Mouse (Mus musculus): ENCODE results near the gene Ttll5.

Gene Ttll5

DNA sequence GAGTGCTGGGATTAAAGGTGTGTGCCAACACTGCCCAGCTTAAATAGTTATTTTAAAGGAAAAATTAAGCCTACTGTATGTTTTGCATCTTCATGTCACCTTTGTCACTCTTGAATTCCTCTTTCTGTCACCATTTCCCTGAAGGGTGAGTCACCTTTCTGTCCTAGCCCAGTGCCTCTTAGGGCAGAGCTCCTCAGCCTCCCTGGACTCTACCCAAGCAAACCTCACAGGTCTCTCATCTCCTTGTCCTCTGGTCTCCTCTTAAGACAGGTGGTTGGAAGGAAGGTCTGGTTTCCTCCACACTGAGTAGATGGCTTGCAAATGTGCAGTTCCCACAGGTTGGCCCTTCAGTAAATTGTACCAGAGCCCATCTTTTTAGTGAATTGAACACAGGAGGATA is 143.4 kb downstream of the Ttll5 start:
- no peak for DNase-seq (ENCODE audit: low spot score in 2 of 2)

DNA sequence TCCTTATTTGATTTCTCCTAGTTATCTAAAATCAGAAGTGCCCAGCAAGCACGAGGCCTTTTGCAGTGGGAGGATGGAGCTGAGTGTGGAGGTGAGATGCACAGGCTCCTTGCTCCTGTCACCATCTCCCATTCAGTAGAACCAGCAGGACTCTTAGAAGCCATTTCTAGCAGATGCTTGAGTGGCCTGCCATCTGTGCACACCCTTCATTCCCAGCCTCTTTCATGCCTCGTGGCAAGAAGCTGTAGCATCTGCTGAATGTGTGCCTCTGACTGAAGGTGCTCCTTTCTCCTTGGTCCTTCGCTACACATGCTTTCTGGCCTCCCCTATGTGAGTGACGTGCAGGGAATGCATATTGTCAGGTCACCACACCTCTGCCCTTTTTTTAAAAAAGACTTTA is 143.9 kb downstream of the Ttll5 start:
- DNase-seq (ENCODE audit: low spot score in 2 of 2), result peak in 1 of 2 experiments; percentile 56

DNA sequence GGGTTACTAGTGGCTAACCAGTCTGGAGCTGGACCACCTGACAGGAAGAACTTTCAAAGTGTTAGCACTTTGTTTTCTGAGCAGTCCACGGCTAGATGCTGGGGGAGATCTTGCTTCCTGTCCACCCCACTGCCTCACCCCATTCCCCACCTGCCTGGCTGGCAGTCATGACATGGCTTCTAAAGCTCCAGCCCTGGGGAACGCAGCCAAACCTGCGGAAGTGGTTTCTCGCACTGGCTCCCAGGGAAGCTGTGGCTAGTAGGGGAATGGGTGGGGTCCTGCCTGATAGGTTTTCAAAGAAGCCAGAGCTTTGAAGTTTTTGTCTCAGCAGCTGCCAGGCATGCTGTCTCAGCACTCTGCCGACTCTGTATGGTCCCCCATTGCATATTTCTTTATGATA is 145.1 kb downstream of the Ttll5 start:
- no peak for DNase-seq (ENCODE audit: low spot score in 2 of 2)

- DNase-seq (ENCODE audit: low spot score in 2 of 2), result no peak
These were observed 145.7 kb downstream of the Ttll5 start for GRCm38 (mm10) chr12:85970191-85970590.

GRCm38 (mm10) chr12:85970803-85971202 is 146.3 kb downstream of the Ttll5 start:
- DNase-seq (ENCODE audit: low spot score in 2 of 2), result no peak

DNA sequence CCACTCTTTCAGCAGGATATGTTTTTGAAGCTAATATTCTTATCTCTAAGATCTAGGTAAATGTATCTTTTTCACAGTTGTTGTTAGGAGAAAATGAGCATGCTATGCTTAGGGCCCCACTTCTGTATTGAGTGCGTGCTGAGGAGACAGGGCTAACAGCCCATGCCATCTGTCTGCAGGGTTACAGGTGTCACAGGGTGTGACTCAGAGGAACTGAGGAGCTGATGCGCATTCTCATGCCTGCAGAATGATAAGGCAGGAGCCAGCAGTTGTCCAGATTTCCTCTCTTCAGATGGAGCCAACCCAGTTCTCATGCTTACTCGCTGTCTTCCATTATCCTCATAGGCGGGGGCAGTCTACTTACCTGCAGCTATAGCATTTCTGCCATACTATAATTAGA is 147.2 kb downstream of the Ttll5 start:
- DNase-seq (ENCODE audit: low spot score in 2 of 2), result no peak

GRCm38 (mm10) chr12:85973526-85973925 is 149.1 kb downstream of the Ttll5 start:
- no peak for DNase-seq (ENCODE audit: low spot score in 2 of 2)

- no peak for DNase-seq (ENCODE audit: low spot score in 2 of 2)
These were observed 149.6 kb downstream of the Ttll5 start for GRCm38 (mm10) chr12:85974030-85974429.

DNA sequence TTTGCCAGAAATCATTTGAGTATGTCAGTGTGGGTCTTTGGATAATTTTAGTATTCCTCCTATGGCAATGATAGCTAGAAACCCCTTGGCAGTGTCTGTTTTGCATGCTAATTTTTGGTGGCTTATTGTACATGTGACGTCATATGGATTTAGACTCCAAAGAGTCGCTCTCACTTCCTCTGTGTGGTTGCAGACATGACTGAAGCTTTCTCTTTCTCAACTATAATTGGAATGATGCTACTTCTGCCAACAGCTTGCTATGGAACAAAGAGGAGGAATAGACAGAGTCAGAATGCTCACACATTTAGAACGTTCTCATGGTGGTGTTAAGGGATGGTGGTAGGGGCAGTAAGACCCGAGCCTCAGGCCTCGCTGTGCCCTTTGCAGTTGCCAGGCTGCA is 155.5 kb downstream of the Ttll5 start:
- no peak for DNase-seq (ENCODE audit: low spot score in 2 of 2)

DNA sequence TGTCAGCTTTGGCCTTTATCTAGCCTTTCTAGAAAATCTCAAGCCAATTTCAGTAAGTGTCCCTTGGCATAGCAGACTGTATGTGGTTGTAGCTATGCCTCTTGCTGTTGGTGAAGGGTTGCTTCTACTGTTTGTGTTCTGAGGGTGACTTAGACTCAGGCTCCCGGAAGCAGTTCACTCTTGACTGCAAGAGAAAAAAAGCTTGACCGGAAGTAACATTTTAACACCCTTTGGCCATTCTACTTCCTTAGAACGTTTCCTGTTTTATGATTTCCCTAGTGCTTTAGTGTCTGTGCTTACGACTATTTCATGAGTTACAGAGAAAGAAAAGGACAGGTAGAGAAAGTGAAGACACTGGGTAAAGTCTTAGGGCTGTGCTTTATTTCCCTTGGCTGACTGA is 161.1 kb downstream of the Ttll5 start:
- DNase-seq (ENCODE audit: low spot score in 2 of 2), result no peak

DNA sequence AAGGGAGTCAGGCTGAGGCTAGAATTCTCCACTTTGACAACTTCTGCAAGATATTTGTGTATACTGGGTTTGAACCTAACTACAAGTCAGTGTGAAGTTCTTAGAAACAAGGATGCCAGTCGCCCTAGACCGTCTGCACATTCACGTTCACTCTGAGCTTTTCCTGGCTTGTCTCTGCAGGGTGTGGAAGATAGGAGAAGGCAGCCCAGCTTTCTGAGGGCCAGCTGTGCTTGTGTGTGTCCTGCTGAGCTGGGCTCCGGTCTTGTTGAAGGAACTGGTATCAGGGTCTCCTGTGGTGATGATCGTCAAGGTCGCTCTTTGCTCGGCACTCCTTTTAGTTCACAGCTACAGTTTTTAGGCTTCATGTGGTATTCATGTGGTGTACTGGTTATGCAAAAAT is 161.6 kb downstream of the Ttll5 start:
- no peak for DNase-seq (ENCODE audit: low spot score in 2 of 2)

GRCm38 (mm10) chr12:85986540-85987443 is 162.3 kb downstream of the Ttll5 start:
- DNase-seq (ENCODE audit: low spot score in 2 of 2), result no peak

- no peak for DNase-seq (ENCODE audit: low spot score in 2 of 2)
These were observed 163.0 kb downstream of the Ttll5 start for GRCm38 (mm10) chr12:85987444-85987889.

- DNase-seq (ENCODE audit: low spot score in 2 of 2), result no peak
These were observed 163.7 kb downstream of the Ttll5 start for GRCm38 (mm10) chr12:85988121-85988520.

DNA sequence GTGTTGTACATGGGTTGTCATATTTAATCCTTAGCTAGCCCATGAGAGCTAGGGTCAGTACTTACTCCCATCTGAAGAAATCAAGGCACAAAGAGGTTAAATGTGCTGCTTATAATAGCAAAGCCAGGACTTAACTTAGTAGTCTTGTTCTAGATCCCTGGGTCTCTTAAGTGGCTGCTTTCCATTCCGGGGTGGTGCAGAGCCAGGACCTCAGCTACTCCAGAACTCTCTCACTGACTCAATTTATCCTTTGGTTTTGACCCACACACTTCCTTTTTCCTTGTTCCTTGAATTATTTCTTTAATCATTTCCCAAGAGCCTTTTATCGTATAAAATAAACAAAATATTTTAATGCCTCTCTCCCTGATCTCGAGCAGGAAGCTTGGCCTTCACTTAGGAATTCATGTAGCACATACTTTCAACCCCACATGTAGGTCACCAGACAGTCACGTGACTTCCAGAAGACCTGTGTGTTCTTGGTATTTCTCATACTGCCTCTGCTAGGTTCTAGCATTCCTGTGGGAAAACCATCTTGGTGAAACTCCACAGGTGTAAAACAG is 164.4 kb downstream of the Ttll5 start:
- DNase-seq (ENCODE audit: low spot score in 2 of 2), result no peak

DNA sequence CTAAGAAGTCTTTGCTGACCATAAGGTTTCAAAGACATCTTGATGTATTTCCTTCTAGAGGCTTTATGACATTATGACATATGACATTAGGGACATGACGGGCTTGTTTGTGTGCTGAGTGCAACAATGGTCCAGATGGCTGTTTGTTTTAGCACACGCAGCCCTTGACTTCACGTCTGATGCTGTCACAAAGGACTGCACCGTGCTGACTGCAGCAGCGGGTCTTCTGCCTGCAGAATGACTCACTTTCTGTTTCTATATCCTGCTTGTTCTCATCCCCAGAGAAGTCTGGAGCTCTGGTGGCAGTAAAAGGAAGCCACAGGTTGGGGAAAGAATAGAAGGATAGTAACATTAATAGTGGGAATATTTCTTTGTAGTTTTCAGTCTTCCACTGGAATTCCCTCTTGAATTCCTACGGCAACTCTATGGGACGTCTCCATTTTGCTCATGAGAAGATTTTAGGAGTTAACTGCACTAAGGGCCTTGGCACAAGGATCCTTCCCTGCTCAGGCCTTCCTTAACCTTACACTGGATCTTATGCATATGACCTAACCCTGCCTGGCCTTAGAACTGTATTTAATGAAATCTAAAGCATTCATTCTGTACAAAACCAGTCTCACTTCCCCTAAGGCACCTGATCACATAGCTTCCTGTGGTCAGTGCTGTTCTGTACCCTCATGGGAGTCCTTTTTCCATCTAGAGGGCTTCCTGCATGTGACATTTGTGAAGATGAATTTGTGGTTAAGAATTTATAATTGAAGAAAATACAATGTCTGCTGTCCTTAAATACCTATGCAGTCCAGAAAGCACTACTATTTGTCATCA is 167.8 kb downstream of the Ttll5 start:
- DNase-seq (ENCODE audit: low spot score in 2 of 2), result no peak

- no peak for DNase-seq (ENCODE audit: low spot score in 2 of 2)
These were observed 168.4 kb downstream of the Ttll5 start for GRCm38 (mm10) chr12:85992838-85993234.

- no peak for DNase-seq (ENCODE audit: low spot score in 2 of 2)
These were observed 169.4 kb downstream of the Ttll5 start for GRCm38 (mm10) chr12:85993790-85994360.

GRCm38 (mm10) chr12:86000641-86001073 is 176.2 kb downstream of the Ttll5 start:
- DNase-seq (ENCODE audit: low spot score in 2 of 2), result peak; percentile 20 to 45

DNA sequence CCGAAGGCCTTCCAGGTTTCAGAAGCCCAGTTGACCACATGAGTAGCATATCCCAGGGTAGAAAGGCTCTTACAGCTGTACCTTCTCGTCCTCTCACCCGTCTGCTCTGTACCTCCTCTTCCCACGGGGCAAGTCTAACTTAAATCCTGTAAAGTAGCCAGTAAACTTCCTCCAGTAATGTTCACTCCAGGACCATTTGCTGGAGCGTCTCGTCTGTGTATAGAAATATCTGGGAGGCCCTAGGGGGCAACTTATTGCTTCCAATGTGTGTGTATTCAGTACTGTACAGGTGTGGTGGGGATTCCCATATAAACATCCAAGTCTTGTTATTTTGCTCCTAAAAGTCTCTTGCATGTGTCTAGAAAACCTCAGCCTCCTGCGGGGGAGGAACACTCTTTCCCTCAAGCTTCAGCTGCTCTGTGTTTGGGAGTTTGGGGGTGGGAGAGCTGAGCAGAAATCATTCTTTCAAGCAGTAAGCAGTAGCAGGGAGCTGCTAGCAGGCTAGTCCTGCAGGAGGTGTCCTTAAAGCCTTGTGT is 176.7 kb downstream of the Ttll5 start:
- peak; percentile 57 to 82 for DNase-seq (ENCODE audit: low spot score in 2 of 2)

- no peak for DNase-seq (ENCODE audit: low spot score in 2 of 2)
These were observed 180.2 kb downstream of the Ttll5 start for GRCm38 (mm10) chr12:86004627-86005026.

GRCm38 (mm10) chr12:86007377-86007776 is 182.9 kb downstream of the Ttll5 start:
- DNase-seq (ENCODE audit: low spot score in 2 of 2), result no peak

All from right cerebral cortex, postnatal 36 days (tissue).